Comparison of ENCODE assay signal across 11 mouse cellular contexts in the genomic region with DNA sequence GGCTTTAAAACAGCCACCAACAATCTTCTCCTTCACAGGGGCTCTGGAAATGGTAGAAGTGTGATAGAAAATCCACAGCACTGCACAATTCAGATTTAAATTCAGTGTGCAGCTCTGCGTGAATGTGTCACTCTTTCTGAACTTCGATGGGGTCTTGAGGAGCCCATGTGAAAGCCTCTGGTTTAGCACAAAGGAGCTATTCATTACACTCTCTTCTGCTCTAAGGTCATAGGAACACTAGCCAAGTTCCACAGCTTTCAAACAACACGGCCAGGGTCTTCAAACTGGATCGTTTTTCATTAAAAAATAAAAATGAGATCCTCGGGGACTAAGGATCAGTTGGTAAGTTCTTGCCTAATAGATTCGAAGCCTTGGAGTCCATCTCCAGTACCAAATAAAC. TPM values are rescaled to one million over a fixed set of nuclear protein-coding genes. Genes with fewer than 3 reads are reported as not detected.
DNase-seq lines count a peak whose midpoint lies in the region; ATAC-seq and TF ChIP-seq lines count a peak whose summit lies in the region.
"Had no signal": no experiment of that assay in that cellular context is flagged by ENCODE, and none has a peak within 500 bp of the region (broad histone marks: within the 10 kb centered on the region; RNA-seq: fewer than 3 reads in every experiment).

No protein-coding gene starts in this region.

- no peaks in the 10 kb centered on the region for H3K36me3 ChIP-seq in kidney, adult 2 months (ENCODE audit: control insufficient read depth, insufficient read depth, low read length)
- peaks cover 16% of the 10 kb centered on the region for H3K36me3 ChIP-seq in kidney, embryonic 14.5 days (ENCODE audit: control insufficient read depth, insufficient read depth, low read length)
- H3K36me3 ChIP-seq in embryonic facial prominence, embryonic 15.5 days: peaks cover 12% of the 10 kb centered on the region; the same call in 1 of the 2 replicates
- H3K36me3 ChIP-seq in hindbrain, embryonic 10.5 days: peaks cover 21% of the 10 kb centered on the region
- H3K36me3 ChIP-seq in liver, embryonic 14.5 days (replicated peaks; ENCODE audit: control insufficient read depth, insufficient read depth, low read depth): peaks cover 7% of the 10 kb centered on the region

- H3K4me1 ChIP-seq in kidney, adult 2 months (ENCODE audit: control insufficient read depth, insufficient read depth, low read length): peaks cover 23% of the 10 kb centered on the region
- H3K4me1 ChIP-seq in kidney, embryonic 14.5 days (ENCODE audit: control insufficient read depth, insufficient read depth, low read length): peaks cover 18% of the 10 kb centered on the region
- peaks cover 41% of the 10 kb centered on the region for H3K4me1 ChIP-seq in embryonic facial prominence, embryonic 15.5 days
- peaks cover 48% of the 10 kb centered on the region for H3K4me1 ChIP-seq in hindbrain, embryonic 10.5 days (replicated peaks)
- peaks cover 37 to 41% of the 10 kb centered on the region in 2 experiments for H3K4me1 ChIP-seq in liver, embryonic 14.5 days (replicated peaks; ENCODE audit: control insufficient read depth in 2 of 2, insufficient read depth in 2 of 2, low read length in 1 of 2)

- H3K4me3 ChIP-seq in kidney, adult 2 months (ENCODE audit: insufficient read depth, low read depth, low read length): no peak overlapping the region
- no peak overlapping the region for H3K4me3 ChIP-seq in kidney, embryonic 14.5 days (ENCODE audit: low read length)
- H3K4me3 ChIP-seq in embryonic facial prominence, embryonic 15.5 days (replicated peaks): no peak overlapping the region
- H3K4me3 ChIP-seq in hindbrain, embryonic 10.5 days: no peak overlapping the region; the same call in 1 of the 2 replicates
- no peak overlapping the region; a peak in 1 of 4 replicates for H3K4me3 ChIP-seq in liver, embryonic 14.5 days (ENCODE audit: insufficient read depth in 1 of 2, low read depth in 2 of 2, low read length in 2 of 2)

- no peak overlapping the region for H3K9ac ChIP-seq in kidney, embryonic 14.5 days (ENCODE audit: low read depth, low read length)
- no peak overlapping the region for H3K9ac ChIP-seq in embryonic facial prominence, embryonic 15.5 days
- peak overlapping the region; percentile 5; the same call in 1 of the 2 replicates for H3K9ac ChIP-seq in liver, embryonic 14.5 days (replicated peaks)

- 42% methylated on average over 6 of the region's 6 CpGs for WGBS in kidney, adult 2 months
- WGBS in kidney, embryonic 14.5 days: 62% methylated on average over 6 of the region's 6 CpGs
- WGBS in embryonic facial prominence, embryonic 15.5 days: 46% methylated on average over 6 of the region's 6 CpGs
- 48% methylated on average over 6 of the region's 6 CpGs for WGBS in hindbrain, embryonic 10.5 days
- 73% methylated on average over 6 of the region's 6 CpGs for WGBS in liver, embryonic 14.5 days (ENCODE audit: insufficient replicate concordance)

- peak overlapping the region; percentile 52 for H3K27ac ChIP-seq in kidney, adult 2 months (ENCODE audit: insufficient read depth, low read depth, low read length)
- H3K27ac ChIP-seq in kidney, embryonic 14.5 days (ENCODE audit: low read depth, low read length): no peak overlapping the region
- H3K27ac ChIP-seq in embryonic facial prominence, embryonic 15.5 days (replicated peaks): 0 out of 2 replicates have a peak overlapping the region, but pooled peaks have one; percentile 28
- H3K27ac ChIP-seq in hindbrain, embryonic 10.5 days: peak overlapping the region; percentile 45; the same call in 1 of the 2 replicates
- peak overlapping the region; percentile 26 for H3K27ac ChIP-seq in liver, embryonic 14.5 days

- ATAC-seq in kidney, embryonic 14.5 days (ENCODE audit: low FRiP score, low TSS enrichment): no peak
- ATAC-seq in embryonic facial prominence, embryonic 15.5 days (ENCODE audit: insufficient number of reproducible peaks, low FRiP score, low TSS enrichment, low read depth): no peak
- ATAC-seq in liver, embryonic 14.5 days (ENCODE audit: insufficient read depth): no peak

- H3K27me3 ChIP-seq in kidney, adult 2 months (replicated peaks; ENCODE audit: control insufficient read depth, insufficient read depth, low read length): no peaks in the 10 kb centered on the region
- no peaks in the 10 kb centered on the region for H3K27me3 ChIP-seq in kidney, embryonic 14.5 days (ENCODE audit: control insufficient read depth, insufficient read depth, low read length)
- H3K27me3 ChIP-seq in embryonic facial prominence, embryonic 15.5 days: peaks cover 3% of the 10 kb centered on the region; the same call in 1 of the 2 replicates
- H3K27me3 ChIP-seq in hindbrain, embryonic 10.5 days (ENCODE audit: insufficient read depth, poor library complexity, severe bottlenecking): peaks cover 16% of the 10 kb centered on the region
- no peaks in the 10 kb centered on the region; the same call in 1 of the 2 replicates for H3K27me3 ChIP-seq in liver, embryonic 14.5 days (ENCODE audit: control insufficient read depth, insufficient read depth, low read length)

- TF ChIP-seq CTCF in kidney, adult 2 months (conservative IDR thresholded peaks at IDR 0.05; ENCODE audit: insufficient read depth, insufficient read length, low read depth, low read length): no peak
- TF ChIP-seq CTCF in liver, embryonic 14.5 days (IDR thresholded peaks at IDR 0.05; ENCODE audit: low read depth): no peak

- H3K9me3 ChIP-seq in kidney, embryonic 14.5 days (ENCODE audit: control insufficient read depth, low read length): no peaks in the 10 kb centered on the region
- no peaks in the 10 kb centered on the region for H3K9me3 ChIP-seq in embryonic facial prominence, embryonic 15.5 days (replicated peaks)
- H3K9me3 ChIP-seq in hindbrain, embryonic 10.5 days: no peaks in the 10 kb centered on the region
- H3K9me3 ChIP-seq in liver, embryonic 14.5 days (ENCODE audit: control insufficient read depth, low read length): no peaks in the 10 kb centered on the region

- H3K4me2 ChIP-seq in kidney, embryonic 14.5 days (replicated peaks; ENCODE audit: low read depth, low read length): no peak overlapping the region
- peak overlapping the region; percentile 31; the same call in 1 of the 2 replicates for H3K4me2 ChIP-seq in embryonic facial prominence, embryonic 15.5 days (replicated peaks)
- peak overlapping the region; percentile 57 for H3K4me2 ChIP-seq in liver, embryonic 14.5 days (ENCODE audit: low read depth)

- DNase-seq in kidney, adult 2 months: no peak
- DNase-seq in hindbrain, embryonic 10.5 days (ENCODE audit: low spot score): no peak
- no peak for DNase-seq in liver, embryonic 14.5 days (ENCODE audit: low read depth in 3 of 3, low spot score in 3 of 3)
- no peak for DNase-seq in cerebellum, postnatal 10 days
- no peak for DNase-seq in kidney, adult 11 months
- DNase-seq: cerebellum, adult 9-11 months; gastrocnemius, postnatal 10 days; kidney, postnatal 4 days; thymus, postnatal 25 days had no signal

- TF ChIP-seq EP300 in liver, embryonic 14.5 days (IDR thresholded peaks at IDR 0.05; ENCODE audit: low read depth): no peak

- TF ChIP-seq POLR2A in kidney, adult 2 months (IDR thresholded peaks at IDR 0.05; ENCODE audit: low read depth, low read length): no peak

RNA-seq across cellular contexts. Expression of gene Oat, which starts 3.0 kb away (rescaled TPM):
- 399 and 457 TPM in 2 replicates for polyA plus RNA-seq in kidney, adult 2 months (2012; rRNA removed)
- polyA plus RNA-seq in kidney, embryonic 14.5 days (2014; fragmentation: Nextera tagmentation; extraction: Ambion mirVana): 142 and 154 TPM in 2 replicates
- 225 and 237 TPM in 2 replicates for polyA plus RNA-seq in embryonic facial prominence, embryonic 15.5 days (2015; fragmentation: Nextera tagmentation; extraction: Ambion mirVana)
- 121 and 139 TPM in 2 replicates for polyA plus RNA-seq in hindbrain, embryonic 10.5 days (2016; fragmentation: Nextera tagmentation; extraction: Ambion mirVana)
- 28.2 and 37.8 TPM in 2 replicates for polyA plus RNA-seq in liver, embryonic 14.5 days (2012; rRNA removed)
- polyA plus RNA-seq in liver, embryonic 14.5 days (2014; fragmentation: Nextera tagmentation; extraction: Ambion mirVana): 70.6 and 79.6 TPM in 2 replicates

RNA-seq across cellular contexts. Expression of gene Nkx1-2, which starts 26.2 kb away (rescaled TPM):
- not detected in 2 replicates for polyA plus RNA-seq in kidney, adult 2 months (2012; rRNA removed)
- not detected in 2 replicates for polyA plus RNA-seq in kidney, embryonic 14.5 days (2014; fragmentation: Nextera tagmentation; extraction: Ambion mirVana)
- 0.05 TPM in 1 of 2 replicates, not detected in the other for polyA plus RNA-seq in embryonic facial prominence, embryonic 15.5 days (2015; fragmentation: Nextera tagmentation; extraction: Ambion mirVana)
- polyA plus RNA-seq in hindbrain, embryonic 10.5 days (2016; fragmentation: Nextera tagmentation; extraction: Ambion mirVana): 1.1 and 1.3 TPM in 2 replicates
- polyA plus RNA-seq in liver, embryonic 14.5 days (2012; rRNA removed): 0.01 TPM in 1 of 2 replicates, not detected in the other
- not detected in 2 replicates for polyA plus RNA-seq in liver, embryonic 14.5 days (2014; fragmentation: Nextera tagmentation; extraction: Ambion mirVana)

RNA-seq across cellular contexts. Expression of gene Lhpp, which starts 37.2 kb away (rescaled TPM):
- polyA plus RNA-seq in kidney, adult 2 months (2012; rRNA removed): 9.3 and 10.1 TPM in 2 replicates
- 24.5 and 27.1 TPM in 2 replicates for polyA plus RNA-seq in kidney, embryonic 14.5 days (2014; fragmentation: Nextera tagmentation; extraction: Ambion mirVana)
- 14.4 and 17.4 TPM in 2 replicates for polyA plus RNA-seq in embryonic facial prominence, embryonic 15.5 days (2015; fragmentation: Nextera tagmentation; extraction: Ambion mirVana)
- 18.0 and 18.9 TPM in 2 replicates for polyA plus RNA-seq in hindbrain, embryonic 10.5 days (2016; fragmentation: Nextera tagmentation; extraction: Ambion mirVana)
- 5.5 and 5.6 TPM in 2 replicates for polyA plus RNA-seq in liver, embryonic 14.5 days (2012; rRNA removed)
- 6.0 and 6.3 TPM in 2 replicates for polyA plus RNA-seq in liver, embryonic 14.5 days (2014; fragmentation: Nextera tagmentation; extraction: Ambion mirVana)
